Mouse (Mus musculus) ES-E14 (cell line): Measurements from ENCODE around the gene Ceacam20.

ENCODE experiments used
- MAFK ChIP-seq: IDR thresholded peaks from 2 replicates; pipeline ENCODE4 v1.6.1; 2014; ENCODE audit warnings: mild to moderate bottlenecking, low read depth, low read length, inconsistent platforms; ENCODE audit not compliant: insufficient read depth
- ZC3H11A ChIP-seq: IDR thresholded peaks from 2 replicates; pipeline ENCODE4 v1.6.1; 2012; ENCODE audit warnings: low read depth, mild to moderate bottlenecking, inconsistent platforms, low read length, borderline replicate concordance
- ZNF384 ChIP-seq: IDR thresholded peaks from 2 replicates; pipeline ENCODE4 v1.6.1; 2012; ENCODE audit warnings: low read depth, low read length, inconsistent platforms

GRCm38 (mm10) chr7:19955861-19956260, 9.4 kb upstream of the Ceacam20 start:
- no peak for TF ChIP-seq ZC3H11A
- no peak for TF ChIP-seq MAFK
- TF ChIP-seq ZNF384, result no peak
